ENCODE assay signal across 8 mouse cellular contexts in the genomic region with DNA sequence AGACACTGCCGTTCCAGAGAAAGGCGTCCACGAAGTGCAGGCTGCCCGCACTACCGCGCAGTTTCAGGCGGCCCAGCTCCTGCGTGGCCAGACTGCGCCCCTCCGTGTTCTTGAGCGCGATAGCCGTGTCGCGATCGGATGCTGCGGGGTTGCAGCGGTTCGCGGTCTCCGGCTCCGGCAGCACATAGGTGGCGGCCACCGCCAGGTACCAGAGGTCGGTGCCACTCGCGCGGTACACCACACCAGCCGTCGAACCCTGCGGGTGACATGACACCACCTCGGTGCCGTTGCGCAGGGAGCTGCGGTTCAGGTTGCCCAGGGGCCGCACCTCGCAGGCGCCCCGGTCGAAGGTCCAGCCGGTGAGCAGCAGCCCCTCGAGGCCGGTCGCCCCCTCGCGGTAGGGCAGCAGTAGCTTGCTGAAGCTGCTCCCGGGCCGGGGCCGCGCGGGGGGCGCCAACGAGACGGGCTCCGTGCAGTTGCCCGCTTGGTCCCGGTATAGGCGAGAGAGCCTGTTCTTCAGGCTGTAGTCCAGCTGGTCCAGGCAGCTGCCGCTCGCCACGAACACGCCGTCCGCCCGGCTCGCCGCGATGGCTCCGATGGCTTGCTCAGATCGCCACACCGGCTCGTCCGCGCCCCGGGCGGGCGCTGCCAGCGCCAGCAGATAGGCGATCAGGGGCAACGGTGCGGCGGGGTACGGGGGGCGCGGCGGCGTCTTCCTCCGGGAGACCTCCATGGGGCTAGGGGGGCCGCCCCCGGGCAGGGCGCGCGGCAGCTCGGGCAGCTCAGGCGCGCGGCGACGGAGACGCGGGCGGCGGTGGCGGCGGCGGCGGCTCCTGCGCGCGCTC. TPM values are rescaled to one million over a fixed set of nuclear protein-coding genes. Genes with fewer than 3 reads are reported as not detected.
DNase-seq lines count a peak whose midpoint lies in the region; ATAC-seq lines count a peak whose summit lies in the region.

No protein-coding gene starts in this region.

- peaks cover 8% of the 10 kb centered on the region; the same call in 1 of the 2 replicates for H3K27me3 ChIP-seq in forebrain, embryonic 11.5 days (ENCODE audit: control insufficient read depth, insufficient read depth, low read length)

- peak overlapping the region; percentile 82 for H3K9ac ChIP-seq in forebrain, embryonic 11.5 days (ENCODE audit: low read length)

- H3K36me3 ChIP-seq in forebrain, embryonic 11.5 days (ENCODE audit: control insufficient read depth, insufficient read depth, low read length): no peaks in the 10 kb centered on the region

- peaks cover 21% of the 10 kb centered on the region for H3K4me1 ChIP-seq in forebrain, embryonic 11.5 days (replicated peaks; ENCODE audit: control insufficient read depth, insufficient read depth, low read length)

- ATAC-seq in forebrain, embryonic 11.5 days (replicated peaks; ENCODE audit: low FRiP score): peak; percentile 25

- DNase-seq in CD8-positive naive resting alpha-beta T cell, adult 2 months (ENCODE audit: low read depth in 2 of 2, low spot score in 2 of 2): peak; percentile 25 to 35
- DNase-seq in adrenal gland, postnatal 4 days (ENCODE audit: low spot score in 2 of 2): peak; percentile 6 to 7
- peak; percentile 88 for DNase-seq in forebrain, embryonic 11.5 days (ENCODE audit: low spot score)
- peak; percentile 62 to 65 for DNase-seq in heart, postnatal 10 days
- DNase-seq in layer of hippocampus, postnatal 14 days (ENCODE audit: low spot score in 2 of 2): peak; percentile 67 to 72
- DNase-seq in lung, postnatal 14 days: peak; percentile 72
- peak; percentile 75 for DNase-seq in ovary, postnatal 36 days (ENCODE audit: low spot score)
- peak; percentile 77 for DNase-seq in thymus, postnatal 25 days

- H3K4me2 ChIP-seq in forebrain, embryonic 11.5 days (ENCODE audit: low read depth, low read length, severe bottlenecking): peak overlapping the region; percentile 89

- H3K4me3 ChIP-seq in forebrain, embryonic 11.5 days (ENCODE audit: low read depth, low read length): peak overlapping the region; percentile 78

- WGBS in forebrain, embryonic 11.5 days: under 1% methylated on average over 110 of the region's 110 CpGs

- intact Hi-C loops in heart, postnatal 10 days (cut with DNase I): no loop called here

- peak overlapping the region; percentile 85 for H3K27ac ChIP-seq in forebrain, embryonic 11.5 days (ENCODE audit: low read depth, low read length)

- H3K9me3 ChIP-seq in forebrain, embryonic 11.5 days (ENCODE audit: control insufficient read depth, low read length): no peaks in the 10 kb centered on the region

RNA-seq across cellular contexts. Expression of a gene that starts 0.6 kb away (rescaled TPM):
- 1 to 10 TPM; 5.2 to 7.4 TPM for total RNA-seq in adrenal gland, postnatal 4 days (2021)
- 7.5 and 8.0 TPM in 2 replicates for polyA plus RNA-seq in forebrain, embryonic 11.5 days (2014; fragmentation: Nextera tagmentation; extraction: Ambion mirVana)
- total RNA-seq in heart, postnatal 10 days (2021): 1 to 10 TPM; 5.2 to 5.6 TPM
- total RNA-seq in layer of hippocampus, postnatal 14 days (2021): 10 to 100 TPM; 32.7 to 33.0 TPM

Comparison
In these comparisons a context has a peak if more than half of its experiments do, and no peak if none do; other contexts are left out.
1. Peak in every context shown above with its lines: DNase-seq, ATAC-seq, H3K4me3 ChIP-seq and H3K27ac ChIP-seq.
2. DNase-seq: peak in every context shown above with its lines; median percentile 88 in forebrain, embryonic 11.5 days; 77 in thymus, postnatal 25 days; 75 in ovary, postnatal 36 days; 72 in lung, postnatal 14 days; 70 in layer of hippocampus, postnatal 14 days; 64 in heart, postnatal 10 days; 30 in CD8-positive naive resting alpha-beta T cell, adult 2 months; 6 in adrenal gland, postnatal 4 days.
3. RNA of a gene that starts 0.6 kb away (total RNA-seq): 32.7 to 33.0 TPM in layer of hippocampus, postnatal 14 days; 5.2 to 7.4 TPM in adrenal gland, postnatal 4 days and 5.2 to 5.6 TPM in heart, postnatal 10 days; every median in the first group is over 4 times any median in the second.